Mouse (Mus musculus) E14TG2a.4 (cell line): ENCODE data around the gene P4ha1.

Experiments
- H3K27me3 ChIP-seq: 2 replicates; pipeline ENCODE4 v1.6.1; 2014; ENCODE audit warnings: low read length, control low read depth; ENCODE audit not compliant: insufficient read depth
- H3K36me3 ChIP-seq: 2 replicates; pipeline ENCODE4 v1.6.1; 2014; ENCODE audit warnings: low read length, control low read depth; ENCODE audit not compliant: insufficient read depth
- H3K4me1 ChIP-seq: replicated peaks from 2 replicates; pipeline ENCODE4 v1.6.1; 2014; ENCODE audit warnings: low read depth, low read length, control low read depth
- H3K4me3 ChIP-seq: replicated peaks from 2 replicates; pipeline ENCODE4 v1.5.1; 2014; ENCODE audit warnings: mild to moderate bottlenecking, low read length
- H3K9me3 ChIP-seq: 2 replicates; pipeline ENCODE4 v1.6.1; 2014; ENCODE audit warnings: low read length, control low read depth
- CTCF ChIP-seq: conservative IDR thresholded peaks from 2 replicates; pipeline ENCODE4 v1.5.1; 2014; ENCODE audit warnings: low read length
- NANOG ChIP-seq: IDR thresholded peaks from 2 replicates; pipeline ENCODE4 v1.6.1; 2014; ENCODE audit warnings: borderline replicate concordance, low read length, mixed read lengths
- POU5F1 ChIP-seq: IDR thresholded peaks from 2 replicates; pipeline ENCODE4 v1.6.1; 2014; ENCODE audit warnings: low read length, borderline replicate concordance

Gene P4ha1

GRCm38 (mm10) chr10:59353065-59353464, 30.0 kb downstream of the P4ha1 start:
- peaks cover 67% of the 10 kb centered on the region for H3K36me3 ChIP-seq
- TF ChIP-seq POU5F1 (no peak), NANOG (no peak), CTCF (no peak)
- peaks cover 49% of the 10 kb centered on the region for H3K4me1 ChIP-seq

GRCm38 (mm10) chr10:59354120-59354519, 31.0 kb downstream of the P4ha1 start:
- Histone ChIP-seq H3K36me3 (peaks cover 63% of the 10 kb centered on the region), H3K4me3 (peak overlapping the region; percentile 57), H3K9me3 (no peaks in the 10 kb centered on the region), H3K27me3 (no peaks in the 10 kb centered on the region), H3K4me1 (peaks cover 49% of the 10 kb centered on the region)
- TF ChIP-seq NANOG = peak; percentile 98
- TF ChIP-seq POU5F1 = no peak

More at GRCm38 (mm10) chr10:59353065-59353464, 30.0 kb downstream of the P4ha1 start:
- Histone ChIP-seq H3K4me3 (no peak overlapping the region), H3K27me3 (no peaks in the 10 kb centered on the region), H3K9me3 (no peaks in the 10 kb centered on the region)

- Histone ChIP-seq H3K27me3 (no peaks in the 10 kb centered on the region), H3K4me3 (peak overlapping the region; percentile 57), H3K36me3 (peaks cover 63% of the 10 kb centered on the region), H3K9me3 (no peaks in the 10 kb centered on the region), H3K4me1 (peaks cover 49% of the 10 kb centered on the region)
- no peak for TF ChIP-seq POU5F1
- peak; percentile 78 for TF ChIP-seq NANOG
- TF ChIP-seq CTCF = no peak
Observed at GRCm38 (mm10) chr10:59355020-59355419, 31.9 kb downstream of the P4ha1 start.

GRCm38 (mm10) chr10:59358744-59359143, 35.6 kb downstream of the P4ha1 start:
- TF ChIP-seq CTCF = no peak
- no peak for TF ChIP-seq NANOG
- no peak for TF ChIP-seq POU5F1
- peaks cover 37% of the 10 kb centered on the region for H3K4me1 ChIP-seq
- H3K36me3 ChIP-seq = peaks cover 68% of the 10 kb centered on the region
- no peak overlapping the region for H3K4me3 ChIP-seq
- H3K27me3 ChIP-seq = no peaks in the 10 kb centered on the region
- no peaks in the 10 kb centered on the region for H3K9me3 ChIP-seq

- H3K27me3 ChIP-seq = no peaks in the 10 kb centered on the region
- H3K4me1 ChIP-seq = peaks cover 11% of the 10 kb centered on the region
- peaks cover 93% of the 10 kb centered on the region for H3K36me3 ChIP-seq
- H3K4me3 ChIP-seq = no peak overlapping the region
- TF ChIP-seq POU5F1 (no peak), NANOG (no peak), CTCF (no peak)
- no peaks in the 10 kb centered on the region for H3K9me3 ChIP-seq
Observed at GRCm38 (mm10) chr10:59363208-59363607, 40.1 kb downstream of the P4ha1 start.

- TF ChIP-seq POU5F1 (no peak), CTCF (no peak), NANOG (no peak)
Observed at GRCm38 (mm10) chr10:59364551-59364950, 41.5 kb downstream of the P4ha1 start.

GRCm38 (mm10) chr10:59365804-59366589, 42.9 kb downstream of the P4ha1 start:
- Histone ChIP-seq H3K36me3 (peaks cover 100% of the 10 kb centered on the region), H3K4me3 (no peak overlapping the region), H3K4me1 (peaks cover 11% of the 10 kb centered on the region), H3K9me3 (no peaks in the 10 kb centered on the region), H3K27me3 (no peaks in the 10 kb centered on the region)
- no peak for TF ChIP-seq POU5F1

More at GRCm38 (mm10) chr10:59364551-59364950, 41.5 kb downstream of the P4ha1 start:
- H3K36me3 ChIP-seq = peaks cover 97% of the 10 kb centered on the region
- no peak overlapping the region for H3K4me3 ChIP-seq
- H3K27me3 ChIP-seq = no peaks in the 10 kb centered on the region
- H3K4me1 ChIP-seq = peaks cover 11% of the 10 kb centered on the region
- no peaks in the 10 kb centered on the region for H3K9me3 ChIP-seq

GRCm38 (mm10) chr10:59366746-59367145, 43.6 kb downstream of the P4ha1 start:
- Histone ChIP-seq H3K36me3 (peaks cover 100% of the 10 kb centered on the region), H3K4me3 (no peak overlapping the region), H3K27me3 (no peaks in the 10 kb centered on the region), H3K9me3 (no peaks in the 10 kb centered on the region), H3K4me1 (peaks cover 11% of the 10 kb centered on the region)
- TF ChIP-seq POU5F1 = no peak
- TF ChIP-seq CTCF = no peak
- no peak for TF ChIP-seq NANOG

GRCm38 (mm10) chr10:59367206-59367605, 44.1 kb downstream of the P4ha1 start:
- Histone ChIP-seq H3K9me3 (no peaks in the 10 kb centered on the region), H3K27me3 (no peaks in the 10 kb centered on the region), H3K36me3 (peaks cover 100% of the 10 kb centered on the region), H3K4me3 (no peak overlapping the region), H3K4me1 (peaks cover 11% of the 10 kb centered on the region)
- no peak for TF ChIP-seq NANOG
- no peak for TF ChIP-seq POU5F1
- no peak for TF ChIP-seq CTCF
